22 mouse cellular contexts compared by ENCODE assay signal in the genomic region with DNA sequence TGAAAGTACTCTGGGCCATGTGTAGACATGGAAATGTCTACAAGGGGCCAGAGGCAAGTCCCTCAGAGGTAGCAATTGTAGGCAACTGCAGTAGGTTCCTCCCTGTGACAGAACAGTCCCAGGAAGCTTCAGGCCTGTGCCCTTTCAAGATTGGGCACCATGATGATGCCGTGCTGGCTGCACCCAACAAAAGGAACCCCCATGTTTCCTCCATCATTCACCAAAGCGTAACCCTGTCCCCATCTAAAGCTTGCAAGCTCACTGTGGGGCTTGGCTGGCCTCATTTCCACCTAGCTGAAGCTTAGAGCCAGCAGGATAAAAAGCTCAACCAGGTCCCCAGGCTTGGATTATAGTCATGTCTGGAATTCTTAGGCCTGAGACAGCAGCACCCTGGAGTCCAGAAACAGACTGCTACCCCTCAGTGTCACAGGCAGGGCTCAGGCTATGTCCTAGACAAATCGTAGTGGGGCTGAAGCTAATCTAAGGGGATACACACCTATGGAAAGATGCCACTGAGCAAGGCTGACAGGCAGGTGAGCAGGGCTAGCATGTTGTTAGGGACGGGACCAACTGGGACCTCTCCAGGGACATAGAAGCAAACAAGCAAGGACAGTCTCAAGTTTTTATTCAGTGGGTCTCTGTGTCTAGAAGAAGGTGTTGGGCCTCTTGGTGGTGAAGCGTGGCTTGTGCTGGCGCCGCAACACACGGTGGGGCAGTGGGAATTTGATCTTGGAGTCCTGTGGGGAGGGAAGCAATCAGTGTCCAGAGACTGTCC. TPM values are rescaled to one million over a fixed set of nuclear protein-coding genes. Genes with fewer than 3 reads are reported as not detected.
DNase-seq lines count a peak whose midpoint lies in the region; ATAC-seq and TF ChIP-seq lines count a peak whose summit lies in the region.
"Had no signal": no experiment of that assay in that cellular context is flagged by ENCODE, and none has a peak within 500 bp of the region (broad histone marks: within the 10 kb centered on the region; RNA-seq: fewer than 3 reads in every experiment).

No protein-coding gene starts in this region.

- DNase-seq in adrenal gland, postnatal 14 days: peak; percentile 14
- no peak for DNase-seq in adrenal gland, postnatal 25 days
- no peak for DNase-seq in liver, embryonic 11.5 days (ENCODE audit: low spot score)
- DNase-seq in liver: no peak
- DNase-seq in embryo, embryonic 11 days: no peak
- DNase-seq: adrenal gland, adult 2 months; cerebellum, adult 9-10 months; forebrain, postnatal 0 days; gastrocnemius, postnatal 36 days; lung, embryonic 14.5 days; lung, postnatal 36 days; midbrain, embryonic 14.5 days; thymus, postnatal 25 days had no signal

- H3K27ac ChIP-seq in liver, embryonic 11.5 days (ENCODE audit: low read depth, low read length): peak overlapping the region; percentile 91
- peak overlapping the region; percentile 46 for H3K27ac ChIP-seq in ES-Bruce4 (ENCODE audit: insufficient read depth, low read length)
- no peak overlapping the region for H3K27ac ChIP-seq in limb, embryonic 13.5 days
- H3K27ac ChIP-seq: embryonic facial prominence, embryonic 12.5 days; hindbrain, embryonic 13.5 days; limb, embryonic 15.5 days; neural tube, embryonic 12.5 days had no signal

- H3K9ac ChIP-seq in liver, embryonic 11.5 days (ENCODE audit: low read depth, low read length): 0 out of 2 replicates have a peak overlapping the region, but pooled peaks have one; percentile 28
- peak overlapping the region; percentile 93 for H3K9ac ChIP-seq in ES-Bruce4 (ENCODE audit: low read depth, poor library complexity, severe bottlenecking)
- H3K9ac ChIP-seq in limb, embryonic 13.5 days: 0 out of 2 replicates have a peak overlapping the region, but pooled peaks have one; percentile 35
- H3K9ac ChIP-seq: embryonic facial prominence, embryonic 12.5 days; forebrain, postnatal 0 days; limb, embryonic 15.5 days; neural tube, embryonic 12.5 days had no signal

- H3K9me3 ChIP-seq in liver, embryonic 11.5 days (ENCODE audit: control insufficient read depth, low read length): no peaks in the 10 kb centered on the region
- no peaks in the 10 kb centered on the region for H3K9me3 ChIP-seq in ES-Bruce4 (replicated peaks; ENCODE audit: control insufficient read depth, insufficient read depth, low read length, poor library complexity, severe bottlenecking)
- peaks cover 3% of the 10 kb centered on the region; the same call in 1 of the 2 replicates for H3K9me3 ChIP-seq in limb, embryonic 13.5 days
- H3K9me3 ChIP-seq: embryonic facial prominence, embryonic 12.5 days; hindbrain, embryonic 13.5 days; limb, embryonic 15.5 days; neural tube, embryonic 12.5 days had no signal

- H3K27me3 ChIP-seq in liver, embryonic 11.5 days (replicated peaks; ENCODE audit: control insufficient read depth, insufficient read depth, low read length): peaks cover 36% of the 10 kb centered on the region
- peaks cover 3% of the 10 kb centered on the region; the same call in 1 of the 2 replicates for H3K27me3 ChIP-seq in ES-Bruce4 (ENCODE audit: control insufficient read depth, insufficient read depth, low read length, poor library complexity, severe bottlenecking)
- H3K27me3 ChIP-seq in limb, embryonic 13.5 days: peaks cover 52% of the 10 kb centered on the region

- H3K36me3 ChIP-seq in liver, embryonic 11.5 days (ENCODE audit: control insufficient read depth, insufficient read depth, low read length): peaks cover 18% of the 10 kb centered on the region
- peaks cover 31% of the 10 kb centered on the region for H3K36me3 ChIP-seq in ES-Bruce4 (ENCODE audit: control insufficient read depth, insufficient read depth, low read length, poor library complexity, severe bottlenecking)
- H3K36me3 ChIP-seq in limb, embryonic 13.5 days: peaks cover 33% of the 10 kb centered on the region

- no peak for TF ChIP-seq POLR2A in ES-Bruce4 (IDR thresholded peaks at IDR 0.05; ENCODE audit: insufficient read depth, low read length)

- no peak for ATAC-seq in liver, embryonic 11.5 days (replicated peaks; ENCODE audit: low FRiP score)
- ATAC-seq in limb, embryonic 13.5 days (ENCODE audit: low FRiP score, low read depth): no peak
- ATAC-seq in granulocyte monocyte progenitor cell, adult 5-6 weeks (replicated peaks; ENCODE audit: poor library complexity, severe bottlenecking): no peak
- ATAC-seq: CD4-positive, CD25-positive, alpha-beta regulatory T cell, adult 4 months; forebrain, postnatal 0 days had no signal

- peak overlapping the region; percentile 98 for H3K4me2 ChIP-seq in liver, embryonic 11.5 days
- H3K4me2 ChIP-seq in limb, embryonic 13.5 days (replicated peaks): no peak overlapping the region

- WGBS in liver, embryonic 11.5 days: 91% methylated on average over 8 of the region's 8 CpGs
- WGBS in limb, embryonic 13.5 days: 92% methylated on average over 8 of the region's 8 CpGs

- TF ChIP-seq CTCF in ES-Bruce4 (IDR thresholded peaks at IDR 0.05; ENCODE audit: low read depth, low read length): no peak

- no peak for TF ChIP-seq EP300 in ES-Bruce4 (IDR thresholded peaks at IDR 0.05; ENCODE audit: insufficient read depth, low read depth, low read length)

- peaks cover 20% of the 10 kb centered on the region for H3K4me1 ChIP-seq in liver, embryonic 11.5 days (replicated peaks; ENCODE audit: control insufficient read depth, insufficient read depth, low read length)
- no peaks in the 10 kb centered on the region for H3K4me1 ChIP-seq in ES-Bruce4 (ENCODE audit: control insufficient read depth, insufficient read depth, low read length)
- H3K4me1 ChIP-seq in limb, embryonic 13.5 days: peaks cover 43% of the 10 kb centered on the region

- H3K4me3 ChIP-seq in liver, embryonic 11.5 days (ENCODE audit: low read depth, low read length): peak overlapping the region; percentile 86
- no peak overlapping the region for H3K4me3 ChIP-seq in ES-Bruce4 (ENCODE audit: low read depth, low read length)
- peak overlapping the region; percentile 92; the same call in 1 of the 2 replicates for H3K4me3 ChIP-seq in limb, embryonic 13.5 days

RNA-seq across cellular contexts. Expression of a gene that starts 2.3 kb away (rescaled TPM):
- 1,399 and 1,708 TPM in 2 replicates for total RNA-seq in adrenal gland, postnatal 14 days (2021)
- 1,315 and 1,410 TPM in 2 replicates for total RNA-seq in adrenal gland, postnatal 25 days (2021)
- 3,876 and 4,144 TPM in 2 replicates for polyA plus RNA-seq in liver, embryonic 11.5 days (2014; fragmentation: Nextera tagmentation; extraction: Ambion mirVana)
- 2,473 and 2,707 TPM in 2 replicates for polyA plus RNA-seq in ES-Bruce4 (2011; ENCODE audit: insufficient read depth, insufficient read length, low read depth, missing spikeins)
- polyA plus RNA-seq in limb, embryonic 13.5 days (2015; fragmentation: Nextera tagmentation; extraction: Ambion mirVana): 4,263 and 4,460 TPM in 2 replicates
- 5,658 and 6,549 TPM in 2 replicates for total RNA-seq in granulocyte monocyte progenitor cell, adult 5-6 weeks (2014; fragmentation: Nextera tagmentation)
- 2,742 and 3,425 TPM in 2 replicates for total RNA-seq in granulocyte monocyte progenitor cell, adult 5-6 weeks (2017)

RNA-seq across cellular contexts. Expression of a gene that starts 2.4 kb away (rescaled TPM):
- 0.30 TPM in 1 of 2 replicates, not detected in the other for total RNA-seq in adrenal gland, postnatal 14 days (2021)
- total RNA-seq in adrenal gland, postnatal 25 days (2021): 0.09 TPM in 1 of 2 replicates, not detected in the other
- 0.18 and 0.34 TPM in 2 replicates for polyA plus RNA-seq in liver, embryonic 11.5 days (2014; fragmentation: Nextera tagmentation; extraction: Ambion mirVana)
- 13.3 TPM in 2 replicates for polyA plus RNA-seq in ES-Bruce4 (2011; ENCODE audit: insufficient read depth, insufficient read length, low read depth, missing spikeins)
- 0.39 and 0.45 TPM in 2 replicates for polyA plus RNA-seq in limb, embryonic 13.5 days (2015; fragmentation: Nextera tagmentation; extraction: Ambion mirVana)
- not detected in 2 replicates for total RNA-seq in granulocyte monocyte progenitor cell, adult 5-6 weeks (2014; fragmentation: Nextera tagmentation)
- total RNA-seq in granulocyte monocyte progenitor cell, adult 5-6 weeks (2017): 0.15 TPM in 1 of 2 replicates, not detected in the other
- total RNA-seq: heart, postnatal 25 days had no signal
- polyA plus RNA-seq: CD4-positive, CD25-positive, alpha-beta regulatory T cell, adult 4 months had no signal

RNA-seq across cellular contexts. Expression of a gene that starts 10.8 kb away (rescaled TPM):
- total RNA-seq in adrenal gland, postnatal 14 days (2021): 26.2 and 32.1 TPM in 2 replicates
- 26.3 and 42.6 TPM in 2 replicates for total RNA-seq in adrenal gland, postnatal 25 days (2021)
- 48.7 and 49.0 TPM in 2 replicates for polyA plus RNA-seq in liver, embryonic 11.5 days (2014; fragmentation: Nextera tagmentation; extraction: Ambion mirVana)
- 32.8 and 37.3 TPM in 2 replicates for polyA plus RNA-seq in ES-Bruce4 (2011; ENCODE audit: insufficient read depth, insufficient read length, low read depth, missing spikeins)
- 52.8 and 57.8 TPM in 2 replicates for polyA plus RNA-seq in limb, embryonic 13.5 days (2015; fragmentation: Nextera tagmentation; extraction: Ambion mirVana)
- total RNA-seq in granulocyte monocyte progenitor cell, adult 5-6 weeks (2014; fragmentation: Nextera tagmentation): 12.1 and 24.0 TPM in 2 replicates
- 7.4 and 7.6 TPM in 2 replicates for total RNA-seq in granulocyte monocyte progenitor cell, adult 5-6 weeks (2017)

RNA-seq across cellular contexts. Expression of a gene that starts 21.2 kb away (rescaled TPM):
- 52.2 and 52.9 TPM in 2 replicates for total RNA-seq in adrenal gland, postnatal 14 days (2021)
- total RNA-seq in adrenal gland, postnatal 25 days (2021): 54.6 and 57.5 TPM in 2 replicates
- 110 and 112 TPM in 2 replicates for polyA plus RNA-seq in liver, embryonic 11.5 days (2014; fragmentation: Nextera tagmentation; extraction: Ambion mirVana)
- polyA plus RNA-seq in ES-Bruce4 (2011; ENCODE audit: insufficient read depth, insufficient read length, low read depth, missing spikeins): 62.8 and 67.2 TPM in 2 replicates
- polyA plus RNA-seq in limb, embryonic 13.5 days (2015; fragmentation: Nextera tagmentation; extraction: Ambion mirVana): 113 and 117 TPM in 2 replicates
- 19.4 and 22.3 TPM in 2 replicates for total RNA-seq in granulocyte monocyte progenitor cell, adult 5-6 weeks (2014; fragmentation: Nextera tagmentation)
- total RNA-seq in granulocyte monocyte progenitor cell, adult 5-6 weeks (2017): 35.9 and 38.9 TPM in 2 replicates

RNA-seq across cellular contexts. Expression of a gene that starts 31.9 kb away (rescaled TPM):
- total RNA-seq in adrenal gland, postnatal 14 days (2021): 2.9 and 3.8 TPM in 2 replicates
- total RNA-seq in adrenal gland, postnatal 25 days (2021): 2.2 and 3.3 TPM in 2 replicates
- polyA plus RNA-seq in liver, embryonic 11.5 days (2014; fragmentation: Nextera tagmentation; extraction: Ambion mirVana): 0.47 and 0.73 TPM in 2 replicates
- polyA plus RNA-seq in ES-Bruce4 (2011; ENCODE audit: insufficient read depth, insufficient read length, low read depth, missing spikeins): 3.2 and 3.5 TPM in 2 replicates
- polyA plus RNA-seq in limb, embryonic 13.5 days (2015; fragmentation: Nextera tagmentation; extraction: Ambion mirVana): 2.9 and 4.3 TPM in 2 replicates
- 0.30 and 0.49 TPM in 2 replicates for total RNA-seq in granulocyte monocyte progenitor cell, adult 5-6 weeks (2014; fragmentation: Nextera tagmentation)
- total RNA-seq in granulocyte monocyte progenitor cell, adult 5-6 weeks (2017): 0.90 and 3.5 TPM in 2 replicates
- polyA plus RNA-seq: CD4-positive, CD25-positive, alpha-beta regulatory T cell, adult 4 months had no signal

Comparison
In these comparisons a context has a peak if more than half of its experiments do, and no peak if none do; other contexts are left out.
1. H3K9ac ChIP-seq: peak in every context shown above with its lines; median percentile 93 in ES-Bruce4; 35 in limb, embryonic 13.5 days; 28 in liver, embryonic 11.5 days.